7 mouse cellular contexts compared by ENCODE assay signal in genomic region chr8:124896632-124897385, GRCm38 (mm10). TPM values are rescaled to one million over a fixed set of nuclear protein-coding genes. Genes with fewer than 3 reads are reported as not detected.
DNase-seq lines count a peak whose midpoint lies in the region; ATAC-seq and TF ChIP-seq lines count a peak whose summit lies in the region.

No protein-coding gene starts in this region.

- peak; percentile 85 for TF ChIP-seq CTCF in intestine, postnatal 0 days (IDR thresholded peaks at IDR 0.05; ENCODE audit: low read depth)

- DNase-seq in adrenal gland, postnatal 25 days = peak; percentile 80
- peak; percentile 73 for DNase-seq in embryonic facial prominence, embryonic 11.5 days (ENCODE audit: low spot score)
- peak; percentile 19 for DNase-seq in gonadal fat pad, adult 2 months (ENCODE audit: low read depth)
- DNase-seq in limb, embryonic 11.5 days (ENCODE audit: low spot score) = peak; percentile 73
- DNase-seq in spleen, adult 18-20 months = peak; percentile 45 to 69

- H3K9me3 ChIP-seq in embryonic facial prominence, embryonic 11.5 days (replicated peaks; ENCODE audit: control insufficient read depth, low read length) = no peaks in the 10 kb centered on the region
- H3K9me3 ChIP-seq in intestine, postnatal 0 days (ENCODE audit: control insufficient read depth) = no peaks in the 10 kb centered on the region
- H3K9me3 ChIP-seq in limb, embryonic 11.5 days (ENCODE audit: control insufficient read depth, low read length) = no peaks in the 10 kb centered on the region
- no peaks in the 10 kb centered on the region for H3K9me3 ChIP-seq in midbrain, embryonic 13.5 days

- peak overlapping the region; percentile 93 for H3K4me3 ChIP-seq in embryonic facial prominence, embryonic 11.5 days (ENCODE audit: low read depth, low read length)
- H3K4me3 ChIP-seq in intestine, postnatal 0 days (ENCODE audit: low read depth, low read length) = peak overlapping the region; percentile 83
- peak overlapping the region; percentile 86 for H3K4me3 ChIP-seq in limb, embryonic 11.5 days (ENCODE audit: low read depth, low read length)
- peak overlapping the region; percentile 87 for H3K4me3 ChIP-seq in midbrain, embryonic 13.5 days (replicated peaks)

- H3K27ac ChIP-seq in embryonic facial prominence, embryonic 11.5 days (replicated peaks; ENCODE audit: low read depth, low read length) = peak overlapping the region; percentile 62
- peak overlapping the region; percentile 86 for H3K27ac ChIP-seq in intestine, postnatal 0 days (ENCODE audit: low read depth, low read length)
- H3K27ac ChIP-seq in limb, embryonic 11.5 days (replicated peaks; ENCODE audit: low read depth, low read length) = no peak overlapping the region
- H3K27ac ChIP-seq in midbrain, embryonic 13.5 days = peak overlapping the region; percentile 86

- WGBS in embryonic facial prominence, embryonic 11.5 days = 1% methylated on average over 57 of the region's 60 CpGs
- WGBS in intestine, postnatal 0 days = 1% methylated on average over 58 of the region's 60 CpGs
- WGBS in limb, embryonic 11.5 days = 1% methylated on average over 60 of the region's 60 CpGs
- WGBS in midbrain, embryonic 13.5 days = under 1% methylated on average over 58 of the region's 60 CpGs

- peak; percentile 20; the same call in 1 of the 2 replicates for ATAC-seq in embryonic facial prominence, embryonic 11.5 days (replicated peaks; ENCODE audit: insufficient number of reproducible peaks, low FRiP score, low TSS enrichment, low read depth)
- ATAC-seq in intestine, postnatal 0 days = peak; percentile 37
- ATAC-seq in limb, embryonic 11.5 days (ENCODE audit: insufficient number of reproducible peaks, low FRiP score, low TSS enrichment, low read depth) = peak; percentile 48
- ATAC-seq in midbrain, embryonic 13.5 days = peak; percentile 43

- H3K36me3 ChIP-seq in embryonic facial prominence, embryonic 11.5 days (replicated peaks; ENCODE audit: control insufficient read depth, insufficient read depth, low read depth, low read length) = peaks cover 3% of the 10 kb centered on the region; the same call in 1 of the 2 replicates
- H3K36me3 ChIP-seq in intestine, postnatal 0 days (ENCODE audit: control insufficient read depth, insufficient read depth) = peaks cover 33% of the 10 kb centered on the region
- peaks cover 7% of the 10 kb centered on the region; the same call in 1 of the 2 replicates for H3K36me3 ChIP-seq in limb, embryonic 11.5 days (ENCODE audit: control insufficient read depth, insufficient read depth, low read length)
- peaks cover 52% of the 10 kb centered on the region for H3K36me3 ChIP-seq in midbrain, embryonic 13.5 days

- no peaks in the 10 kb centered on the region for H3K27me3 ChIP-seq in embryonic facial prominence, embryonic 11.5 days (ENCODE audit: control insufficient read depth, insufficient read depth, low read length)
- H3K27me3 ChIP-seq in intestine, postnatal 0 days (replicated peaks; ENCODE audit: control insufficient read depth, insufficient read depth, low read length) = no peaks in the 10 kb centered on the region
- no peaks in the 10 kb centered on the region for H3K27me3 ChIP-seq in limb, embryonic 11.5 days (ENCODE audit: control insufficient read depth, insufficient read depth, low read length)
- H3K27me3 ChIP-seq in midbrain, embryonic 13.5 days = no peaks in the 10 kb centered on the region

- H3K4me1 ChIP-seq in embryonic facial prominence, embryonic 11.5 days (ENCODE audit: control insufficient read depth, insufficient read depth, low read length) = peaks cover 8% of the 10 kb centered on the region
- H3K4me1 ChIP-seq in intestine, postnatal 0 days (replicated peaks; ENCODE audit: control insufficient read depth, insufficient read depth, low read length) = no peaks in the 10 kb centered on the region; the same call in 1 of the 2 replicates
- peaks cover 11% of the 10 kb centered on the region for H3K4me1 ChIP-seq in limb, embryonic 11.5 days (ENCODE audit: control insufficient read depth, insufficient read depth, low read length)
- peaks cover 52% of the 10 kb centered on the region for H3K4me1 ChIP-seq in midbrain, embryonic 13.5 days (replicated peaks)

- peak overlapping the region; percentile 85 for H3K9ac ChIP-seq in embryonic facial prominence, embryonic 11.5 days (replicated peaks; ENCODE audit: low read length)
- H3K9ac ChIP-seq in intestine, postnatal 0 days (ENCODE audit: low read depth, low read length) = peak overlapping the region; percentile 87
- H3K9ac ChIP-seq in limb, embryonic 11.5 days (ENCODE audit: low read length) = peak overlapping the region; percentile 54
- peak overlapping the region; percentile 89 for H3K9ac ChIP-seq in midbrain, embryonic 13.5 days (replicated peaks)

- peak overlapping the region; percentile 99 for H3K4me2 ChIP-seq in embryonic facial prominence, embryonic 11.5 days (ENCODE audit: low read depth, low read length)
- H3K4me2 ChIP-seq in intestine, postnatal 0 days (replicated peaks; ENCODE audit: low read depth) = peak overlapping the region; percentile 76
- peak overlapping the region; percentile 74 for H3K4me2 ChIP-seq in limb, embryonic 11.5 days (ENCODE audit: low read depth, severe bottlenecking)
- peak overlapping the region; percentile 95 for H3K4me2 ChIP-seq in midbrain, embryonic 13.5 days (replicated peaks)

RNA-seq across cellular contexts. Expression of gene Exoc8, which starts 0.7 kb away (rescaled TPM):
- total RNA-seq in adrenal gland, postnatal 25 days (2021) = 25.2 and 27.7 TPM in 2 replicates
- polyA plus RNA-seq in embryonic facial prominence, embryonic 11.5 days (2014; fragmentation: Nextera tagmentation; extraction: Ambion mirVana) = 5.7 and 6.8 TPM in 2 replicates
- 8.7 and 12.4 TPM in 2 replicates for polyA plus RNA-seq in gonadal fat pad, adult 2 months (2012; rRNA removed)
- polyA plus RNA-seq in intestine, postnatal 0 days (2015; fragmentation: Nextera tagmentation; extraction: Ambion mirVana) = 4.7 and 5.4 TPM in 2 replicates
- polyA plus RNA-seq in limb, embryonic 11.5 days (2014; fragmentation: Nextera tagmentation; extraction: Ambion mirVana) = 7.0 and 8.1 TPM in 2 replicates
- 11.8 and 14.4 TPM in 2 replicates for polyA plus RNA-seq in midbrain, embryonic 13.5 days (2015; fragmentation: Nextera tagmentation; extraction: Ambion mirVana)

RNA-seq across cellular contexts. Expression of gene Sprtn, which starts 0.9 kb away (rescaled TPM):
- 19.7 and 24.1 TPM in 2 replicates for total RNA-seq in adrenal gland, postnatal 25 days (2021)
- 9.4 and 9.8 TPM in 2 replicates for polyA plus RNA-seq in embryonic facial prominence, embryonic 11.5 days (2014; fragmentation: Nextera tagmentation; extraction: Ambion mirVana)
- 14.8 and 16.2 TPM in 2 replicates for polyA plus RNA-seq in gonadal fat pad, adult 2 months (2012; rRNA removed)
- 4.5 and 4.7 TPM in 2 replicates for polyA plus RNA-seq in intestine, postnatal 0 days (2015; fragmentation: Nextera tagmentation; extraction: Ambion mirVana)
- polyA plus RNA-seq in limb, embryonic 11.5 days (2014; fragmentation: Nextera tagmentation; extraction: Ambion mirVana) = 8.9 and 9.3 TPM in 2 replicates
- polyA plus RNA-seq in midbrain, embryonic 13.5 days (2015; fragmentation: Nextera tagmentation; extraction: Ambion mirVana) = 11.5 and 14.1 TPM in 2 replicates

RNA-seq across cellular contexts. Expression of gene 2810004N23Rik, which starts 33.9 kb away (rescaled TPM):
- 35.2 and 41.4 TPM in 2 replicates for total RNA-seq in adrenal gland, postnatal 25 days (2021)
- 50.9 and 51.9 TPM in 2 replicates for polyA plus RNA-seq in embryonic facial prominence, embryonic 11.5 days (2014; fragmentation: Nextera tagmentation; extraction: Ambion mirVana)
- polyA plus RNA-seq in gonadal fat pad, adult 2 months (2012; rRNA removed) = 10.1 and 10.5 TPM in 2 replicates
- polyA plus RNA-seq in intestine, postnatal 0 days (2015; fragmentation: Nextera tagmentation; extraction: Ambion mirVana) = 17.7 and 20.6 TPM in 2 replicates
- 58.4 and 58.9 TPM in 2 replicates for polyA plus RNA-seq in limb, embryonic 11.5 days (2014; fragmentation: Nextera tagmentation; extraction: Ambion mirVana)
- 35.9 and 37.4 TPM in 2 replicates for polyA plus RNA-seq in midbrain, embryonic 13.5 days (2015; fragmentation: Nextera tagmentation; extraction: Ambion mirVana)

RNA-seq across cellular contexts. Expression of gene Gnpat, which starts 34.0 kb away (rescaled TPM):
- total RNA-seq in adrenal gland, postnatal 25 days (2021) = 109 and 119 TPM in 2 replicates
- 117 and 123 TPM in 2 replicates for polyA plus RNA-seq in embryonic facial prominence, embryonic 11.5 days (2014; fragmentation: Nextera tagmentation; extraction: Ambion mirVana)
- polyA plus RNA-seq in gonadal fat pad, adult 2 months (2012; rRNA removed) = 106 and 129 TPM in 2 replicates
- polyA plus RNA-seq in intestine, postnatal 0 days (2015; fragmentation: Nextera tagmentation; extraction: Ambion mirVana) = 31.0 and 31.9 TPM in 2 replicates
- polyA plus RNA-seq in limb, embryonic 11.5 days (2014; fragmentation: Nextera tagmentation; extraction: Ambion mirVana) = 121 and 128 TPM in 2 replicates
- polyA plus RNA-seq in midbrain, embryonic 13.5 days (2015; fragmentation: Nextera tagmentation; extraction: Ambion mirVana) = 99.1 and 106 TPM in 2 replicates

RNA-seq across cellular contexts. Expression of gene Egln1, which starts 52.3 kb away (rescaled TPM):
- 57.5 and 57.6 TPM in 2 replicates for total RNA-seq in adrenal gland, postnatal 25 days (2021)
- 17.3 and 17.8 TPM in 2 replicates for polyA plus RNA-seq in embryonic facial prominence, embryonic 11.5 days (2014; fragmentation: Nextera tagmentation; extraction: Ambion mirVana)
- 29.5 TPM in 2 replicates for polyA plus RNA-seq in gonadal fat pad, adult 2 months (2012; rRNA removed)
- polyA plus RNA-seq in intestine, postnatal 0 days (2015; fragmentation: Nextera tagmentation; extraction: Ambion mirVana) = 8.2 and 8.5 TPM in 2 replicates
- 15.1 and 15.3 TPM in 2 replicates for polyA plus RNA-seq in limb, embryonic 11.5 days (2014; fragmentation: Nextera tagmentation; extraction: Ambion mirVana)
- polyA plus RNA-seq in midbrain, embryonic 13.5 days (2015; fragmentation: Nextera tagmentation; extraction: Ambion mirVana) = 18.0 TPM in 2 replicates

Comparison
In these comparisons a context has a peak if more than half of its experiments do, and no peak if none do; other contexts are left out.
1. DNase-seq: peak in every context shown above with its lines; median percentile 80 in adrenal gland, postnatal 25 days; 73 in embryonic facial prominence, embryonic 11.5 days; 73 in limb, embryonic 11.5 days; 57 in spleen, adult 18-20 months; 19 in gonadal fat pad, adult 2 months.